Mouse (Mus musculus): Measurements from ENCODE around the gene Btbd17. TPM values are rescaled to one million over a fixed set of nuclear protein-coding genes. Genes with fewer than 3 reads are reported as not detected.

Btbd17 gene
- polyA plus RNA-seq, 1 experiment from 2014 or later, result 0.65 TPM

Other genes with a start within 250 kb of the Btbd17 start
- gene Rpl38, start 127.4 kb downstream of the Btbd17 start, polyA plus RNA-seq (2014; fragmentation: Nextera tagmentation; extraction: Ambion mirVana), result 1,033 and 1,082 TPM in 2 replicates
- gene Ttyh2, start 120.5 kb downstream of the Btbd17 start, polyA plus RNA-seq (2014; fragmentation: Nextera tagmentation; extraction: Ambion mirVana), result 9.5 and 10.0 TPM in 2 replicates
- 0.20 TPM in 1 of 2 replicates, not detected in the other for gene Dnaic2, start 68.5 kb downstream of the Btbd17 start, polyA plus RNA-seq (2014; fragmentation: Nextera tagmentation; extraction: Ambion mirVana)
- gene Kif19a, start 30.6 kb downstream of the Btbd17 start, polyA plus RNA-seq (2014; fragmentation: Nextera tagmentation; extraction: Ambion mirVana), result 0.15 TPM in 1 of 2 replicates, not detected in the other
- 0.13 TPM in 1 of 2 replicates, not detected in the other for gene Gpr142, start 3.0 kb upstream of the Btbd17 start, polyA plus RNA-seq (2014; fragmentation: Nextera tagmentation; extraction: Ambion mirVana)
- gene Gprc5c, start 55.2 kb upstream of the Btbd17 start, polyA plus RNA-seq (2014; fragmentation: Nextera tagmentation; extraction: Ambion mirVana), result 38.8 and 41.1 TPM in 2 replicates
- 0.45 and 0.61 TPM in 2 replicates for gene Cd300a, start 94.1 kb upstream of the Btbd17 start, polyA plus RNA-seq (2014; fragmentation: Nextera tagmentation; extraction: Ambion mirVana)
- not detected in 2 replicates for gene Cd300lb, start 138.4 kb upstream of the Btbd17 start, polyA plus RNA-seq (2014; fragmentation: Nextera tagmentation; extraction: Ambion mirVana)
- gene Cd300c, start 173.2 kb upstream of the Btbd17 start, polyA plus RNA-seq (2014; fragmentation: Nextera tagmentation; extraction: Ambion mirVana), result not detected in 2 replicates
- 0.07 and 0.09 TPM in 2 replicates for gene Cd300ld, start 194.0 kb upstream of the Btbd17 start, polyA plus RNA-seq (2014; fragmentation: Nextera tagmentation; extraction: Ambion mirVana)
- gene Cd300c2, start 205.9 kb upstream of the Btbd17 start, polyA plus RNA-seq (2014; fragmentation: Nextera tagmentation; extraction: Ambion mirVana), result 0.47 and 0.65 TPM in 2 replicates
- not detected in 2 replicates for gene Cd300ld2, start 220.2 kb upstream of the Btbd17 start, polyA plus RNA-seq (2014; fragmentation: Nextera tagmentation; extraction: Ambion mirVana)
- not detected in 2 replicates for gene Cd300ld4, start 231.1 kb upstream of the Btbd17 start, polyA plus RNA-seq (2014; fragmentation: Nextera tagmentation; extraction: Ambion mirVana)
- not detected in 2 replicates for gene Cd300ld5, start 241.8 kb upstream of the Btbd17 start, polyA plus RNA-seq (2014; fragmentation: Nextera tagmentation; extraction: Ambion mirVana)